Mouse (Mus musculus): ENCODE measurements at regions not wholly inside any gene's neighbourhood (a gene's known extent, or its start where the extent isn't known, plus 50 kb on each side); places are given as distances from the start of the nearest gene placed in this dataset.

DNA sequence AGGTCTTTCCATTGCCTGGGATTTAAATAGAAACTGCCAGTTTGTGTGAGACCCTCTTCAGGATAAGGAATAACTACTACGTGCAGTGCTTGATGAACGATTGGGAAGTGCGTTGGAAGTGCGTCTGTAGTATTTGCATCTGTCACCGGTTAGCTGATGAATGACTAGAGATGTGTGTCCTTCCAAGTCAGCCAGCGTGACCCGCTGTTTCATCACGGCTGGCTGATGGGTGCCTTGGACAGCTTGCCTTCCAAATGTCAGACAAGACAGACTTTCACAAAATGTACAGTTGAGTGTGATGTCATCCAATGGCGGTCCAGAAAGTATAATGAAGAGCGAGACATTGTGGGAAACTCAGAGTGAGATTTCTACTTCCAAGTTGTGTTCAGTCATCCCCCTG lies 93.9 kb downstream of the Kcnrg start:
- no peak overlapping the region for H3K9ac ChIP-seq (replicated peaks; ENCODE audit: low read length)
- WGBS, result 83% methylated on average over 10 of the region's 10 CpGs
- ATAC-seq (ENCODE audit: low FRiP score, low TSS enrichment), result no peak
- no peaks in the 10 kb centered on the region for H3K9me3 ChIP-seq (ENCODE audit: control insufficient read depth, low read length)
- H3K27me3 ChIP-seq (ENCODE audit: control insufficient read depth, insufficient read depth, low read length), result no peaks in the 10 kb centered on the region
- H3K4me2 ChIP-seq (ENCODE audit: low read length), result no peak overlapping the region
- no peak overlapping the region for H3K4me3 ChIP-seq (replicated peaks; ENCODE audit: low read depth, low read length)
- no peaks in the 10 kb centered on the region for H3K36me3 ChIP-seq (ENCODE audit: control insufficient read depth, insufficient read depth, low read length)
- H3K4me1 ChIP-seq (ENCODE audit: control insufficient read depth, insufficient read depth, low read length), result no peaks in the 10 kb centered on the region
- no peak for DNase-seq
- H3K27ac ChIP-seq (replicated peaks; ENCODE audit: low read depth, low read length), result no peak overlapping the region

DNA sequence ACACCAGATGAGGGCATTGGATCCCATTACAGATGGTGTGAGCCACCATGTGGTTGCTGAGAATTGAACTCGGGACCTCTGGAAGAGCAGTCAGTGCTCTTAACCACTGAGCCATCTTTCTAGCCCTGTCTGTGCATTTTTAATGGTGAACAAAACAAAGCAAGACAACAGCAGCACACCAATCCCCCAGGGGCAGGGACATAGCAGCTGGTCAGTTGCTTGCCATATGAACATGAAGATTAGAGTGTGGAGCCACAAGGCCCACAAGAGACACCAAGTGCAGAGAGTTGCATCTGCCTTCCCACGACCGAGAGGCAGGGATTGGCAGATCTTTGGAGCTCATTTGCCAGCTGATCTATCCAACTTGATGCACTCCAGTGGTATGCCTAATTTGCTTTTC lies 96.7 kb downstream of the Kcnrg start:
- no peaks in the 10 kb centered on the region for H3K4me1 ChIP-seq (ENCODE audit: control insufficient read depth, insufficient read depth, low read length)
- no peaks in the 10 kb centered on the region for H3K36me3 ChIP-seq (ENCODE audit: control insufficient read depth, insufficient read depth, low read length)
- no peaks in the 10 kb centered on the region for H3K27me3 ChIP-seq (ENCODE audit: control insufficient read depth, insufficient read depth, low read length)
- ATAC-seq (ENCODE audit: low FRiP score, low TSS enrichment) (no peak), DNase-seq (no peak)
- WGBS, result 66% methylated on average over 3 of the region's 3 CpGs
- H3K4me3 ChIP-seq (replicated peaks; ENCODE audit: low read depth, low read length), result no peak overlapping the region
- no peaks in the 10 kb centered on the region for H3K9me3 ChIP-seq (ENCODE audit: control insufficient read depth, low read length)
- no peak overlapping the region for H3K4me2 ChIP-seq (ENCODE audit: low read length)
- no peak overlapping the region for H3K9ac ChIP-seq (replicated peaks; ENCODE audit: low read length)
- H3K27ac ChIP-seq (replicated peaks; ENCODE audit: low read depth, low read length), result no peak overlapping the region

DNA sequence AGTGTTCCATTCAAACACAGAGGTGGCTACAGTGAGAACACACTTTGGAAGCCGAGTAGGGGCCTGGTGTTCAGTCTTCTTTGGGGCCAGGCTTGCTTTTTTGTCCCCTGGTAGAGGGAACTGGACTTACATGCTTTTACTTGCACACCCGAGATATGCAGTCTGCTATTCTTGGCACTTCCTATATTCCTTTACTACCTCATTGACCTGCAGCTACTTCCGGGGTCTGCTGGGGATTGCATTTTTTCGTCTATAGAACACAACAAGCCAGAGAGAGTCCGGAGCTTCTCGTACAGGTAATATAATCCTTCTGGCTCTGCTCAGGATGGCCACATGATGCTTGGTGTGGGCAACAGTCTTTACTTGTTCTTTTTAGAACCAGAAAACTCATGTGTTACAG lies 99.7 kb downstream of the Kcnrg start:
- H3K4me1 ChIP-seq (ENCODE audit: control insufficient read depth, insufficient read depth, low read length), result no peaks in the 10 kb centered on the region
- WGBS, result 93% methylated on average over 6 of the region's 6 CpGs
- DNase-seq, result no peak
- ATAC-seq (ENCODE audit: low FRiP score, low TSS enrichment), result no peak
- no peak overlapping the region for H3K27ac ChIP-seq (replicated peaks; ENCODE audit: low read depth, low read length)
- H3K27me3 ChIP-seq (ENCODE audit: control insufficient read depth, insufficient read depth, low read length), result no peaks in the 10 kb centered on the region
- H3K4me2 ChIP-seq (ENCODE audit: low read length), result no peak overlapping the region
- no peak overlapping the region for H3K9ac ChIP-seq (replicated peaks; ENCODE audit: low read length)
- no peak overlapping the region for H3K4me3 ChIP-seq (replicated peaks; ENCODE audit: low read depth, low read length)
- no peaks in the 10 kb centered on the region for H3K9me3 ChIP-seq (ENCODE audit: control insufficient read depth, low read length)
- H3K36me3 ChIP-seq (ENCODE audit: control insufficient read depth, insufficient read depth, low read length), result no peaks in the 10 kb centered on the region

DNA sequence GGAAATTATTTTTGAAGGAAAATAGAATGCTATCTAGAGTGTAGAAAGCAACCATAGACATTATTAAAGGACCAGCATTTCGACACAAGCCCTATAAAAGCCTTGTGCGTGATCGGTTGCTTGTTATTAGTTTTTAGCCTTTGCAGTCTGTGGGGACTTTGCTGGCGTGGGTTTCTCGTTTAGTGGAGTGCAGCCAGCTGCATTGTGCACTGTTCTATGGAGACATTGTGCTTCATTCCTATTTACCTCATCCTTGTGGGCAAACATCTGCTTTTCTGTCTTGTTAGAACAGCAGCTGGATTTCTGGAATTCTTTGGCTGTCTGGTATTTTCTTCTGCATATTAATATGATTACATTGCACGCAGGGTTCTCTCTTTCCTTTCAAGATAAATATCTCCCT lies 101.1 kb downstream of the Kcnrg start:
- ATAC-seq (ENCODE audit: low FRiP score, low TSS enrichment), result no peak
- no peak overlapping the region for H3K4me2 ChIP-seq (ENCODE audit: low read length)
- H3K27me3 ChIP-seq (ENCODE audit: control insufficient read depth, insufficient read depth, low read length), result no peaks in the 10 kb centered on the region
- H3K4me1 ChIP-seq (ENCODE audit: control insufficient read depth, insufficient read depth, low read length), result no peaks in the 10 kb centered on the region
- WGBS, result 69% methylated on average over 6 of the region's 6 CpGs
- no peak overlapping the region for H3K27ac ChIP-seq (replicated peaks; ENCODE audit: low read depth, low read length)
- no peak overlapping the region for H3K4me3 ChIP-seq (replicated peaks; ENCODE audit: low read depth, low read length)
- H3K9me3 ChIP-seq (ENCODE audit: control insufficient read depth, low read length), result no peaks in the 10 kb centered on the region
- no peaks in the 10 kb centered on the region for H3K36me3 ChIP-seq (ENCODE audit: control insufficient read depth, insufficient read depth, low read length)
- no peak overlapping the region for H3K9ac ChIP-seq (replicated peaks; ENCODE audit: low read length)
- no peak for DNase-seq

DNA sequence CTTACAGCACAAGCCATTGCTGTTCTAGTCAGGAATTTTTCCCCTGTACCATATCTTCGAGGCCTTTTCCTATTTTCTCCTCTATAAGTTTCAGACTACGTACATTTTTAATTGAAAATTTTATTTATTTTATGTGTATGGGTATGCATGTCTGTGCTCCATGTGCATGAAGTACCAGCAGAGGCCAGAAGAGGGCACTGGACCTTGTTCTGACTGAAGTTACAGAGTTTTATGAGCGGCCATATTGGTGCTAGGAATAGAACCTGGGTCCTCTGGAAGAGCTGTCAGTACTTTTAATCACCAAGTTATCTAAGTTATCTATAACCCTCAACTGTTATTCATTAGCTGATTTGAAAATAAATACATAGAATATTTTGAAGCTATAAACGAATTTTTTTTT lies 108.5 kb downstream of the Kcnrg start:
- 95% methylated on average over 4 of the region's 4 CpGs for WGBS
- no peaks in the 10 kb centered on the region for H3K4me1 ChIP-seq (ENCODE audit: control insufficient read depth, insufficient read depth, low read length)
- H3K36me3 ChIP-seq (ENCODE audit: control insufficient read depth, insufficient read depth, low read length), result no peaks in the 10 kb centered on the region
- H3K9ac ChIP-seq (replicated peaks; ENCODE audit: low read length), result no peak overlapping the region
- no peak for DNase-seq
- no peak overlapping the region for H3K27ac ChIP-seq (replicated peaks; ENCODE audit: low read depth, low read length)
- no peaks in the 10 kb centered on the region for H3K27me3 ChIP-seq (ENCODE audit: control insufficient read depth, insufficient read depth, low read length)
- no peak for ATAC-seq (ENCODE audit: low FRiP score, low TSS enrichment)
- peaks cover 5% of the 10 kb centered on the region for H3K9me3 ChIP-seq (ENCODE audit: control insufficient read depth, low read length)
- H3K4me3 ChIP-seq (replicated peaks; ENCODE audit: low read depth, low read length), result no peak overlapping the region
- no peak overlapping the region for H3K4me2 ChIP-seq (ENCODE audit: low read length)

DNA sequence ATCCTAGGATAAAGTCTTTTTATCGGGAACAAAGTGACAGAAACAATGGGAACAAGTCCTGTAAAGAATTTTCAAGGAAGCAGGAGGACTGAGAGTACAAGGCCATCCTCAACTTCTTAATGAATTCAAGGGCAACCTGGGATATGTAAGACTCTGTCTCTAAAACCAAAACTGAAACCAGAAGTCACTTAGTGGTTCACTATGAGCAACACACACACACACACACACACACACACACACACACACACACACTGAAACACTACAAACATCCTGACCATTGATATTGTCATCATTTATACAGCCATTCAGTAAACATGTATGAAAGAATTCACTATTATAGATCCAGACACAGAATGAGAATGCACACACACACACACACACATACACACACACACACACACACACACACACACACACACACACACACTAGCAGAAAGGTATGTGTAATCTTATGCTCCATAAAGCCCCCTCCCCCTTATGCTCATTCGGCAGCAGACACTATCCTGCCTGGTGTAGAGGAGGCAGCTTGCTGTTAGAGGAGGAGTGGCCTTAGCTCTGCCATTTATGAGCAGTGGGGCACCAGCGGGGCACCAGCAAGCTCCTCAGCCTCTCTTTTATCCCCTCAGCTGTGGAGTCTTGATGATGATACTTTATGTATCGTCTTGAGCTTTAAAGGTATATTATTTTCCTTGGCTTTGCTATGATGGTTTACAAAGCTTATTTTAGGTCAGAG lies 111.3 kb downstream of the Kcnrg start:
- no peak overlapping the region for H3K27ac ChIP-seq (replicated peaks; ENCODE audit: low read depth, low read length)
- no peaks in the 10 kb centered on the region for H3K4me1 ChIP-seq (ENCODE audit: control insufficient read depth, insufficient read depth, low read length)
- H3K9me3 ChIP-seq (ENCODE audit: control insufficient read depth, low read length), result peaks cover 5% of the 10 kb centered on the region
- no peak for ATAC-seq (ENCODE audit: low FRiP score, low TSS enrichment)
- no peaks in the 10 kb centered on the region for H3K36me3 ChIP-seq (ENCODE audit: control insufficient read depth, insufficient read depth, low read length)
- H3K4me2 ChIP-seq (ENCODE audit: low read length), result no peak overlapping the region
- no peak overlapping the region for H3K4me3 ChIP-seq (replicated peaks; ENCODE audit: low read depth, low read length)
- no peaks in the 10 kb centered on the region for H3K27me3 ChIP-seq (ENCODE audit: control insufficient read depth, insufficient read depth, low read length)
- no peak overlapping the region for H3K9ac ChIP-seq (replicated peaks; ENCODE audit: low read length)
- 45% methylated on average over 4 of the region's 4 CpGs for WGBS
- no peak for DNase-seq

DNA sequence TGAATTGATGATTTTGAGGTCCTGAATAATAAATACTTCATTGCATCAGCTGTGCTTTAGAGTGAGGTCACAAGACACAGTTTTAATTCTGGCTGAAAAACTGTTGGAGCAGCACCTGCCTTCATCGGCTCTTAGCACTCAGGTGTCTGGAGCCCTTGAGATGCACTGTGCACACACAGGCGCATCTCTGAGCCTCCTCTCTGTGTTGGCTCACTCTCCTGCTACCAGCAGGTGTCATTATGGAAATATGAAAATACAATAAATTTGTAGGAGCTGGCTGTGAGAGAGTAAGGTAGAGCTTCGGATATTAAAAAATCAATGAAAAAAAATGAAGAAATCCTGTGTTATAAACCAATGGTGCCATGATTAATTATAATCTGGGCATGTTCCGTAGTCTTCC lies 114.0 kb downstream of the Kcnrg start:
- H3K4me2 ChIP-seq (ENCODE audit: low read length), result no peak overlapping the region
- H3K9ac ChIP-seq (replicated peaks; ENCODE audit: low read length), result no peak overlapping the region
- no peaks in the 10 kb centered on the region for H3K36me3 ChIP-seq (ENCODE audit: control insufficient read depth, insufficient read depth, low read length)
- no peak overlapping the region for H3K4me3 ChIP-seq (replicated peaks; ENCODE audit: low read depth, low read length)
- DNase-seq, result no peak
- peaks cover 2% of the 10 kb centered on the region for H3K9me3 ChIP-seq (ENCODE audit: control insufficient read depth, low read length)
- H3K27ac ChIP-seq (replicated peaks; ENCODE audit: low read depth, low read length), result no peak overlapping the region
- no peaks in the 10 kb centered on the region for H3K27me3 ChIP-seq (ENCODE audit: control insufficient read depth, insufficient read depth, low read length)
- 90% methylated on average over 4 of the region's 4 CpGs for WGBS
- ATAC-seq (ENCODE audit: low FRiP score, low TSS enrichment), result no peak
- no peaks in the 10 kb centered on the region for H3K4me1 ChIP-seq (ENCODE audit: control insufficient read depth, insufficient read depth, low read length)

DNA sequence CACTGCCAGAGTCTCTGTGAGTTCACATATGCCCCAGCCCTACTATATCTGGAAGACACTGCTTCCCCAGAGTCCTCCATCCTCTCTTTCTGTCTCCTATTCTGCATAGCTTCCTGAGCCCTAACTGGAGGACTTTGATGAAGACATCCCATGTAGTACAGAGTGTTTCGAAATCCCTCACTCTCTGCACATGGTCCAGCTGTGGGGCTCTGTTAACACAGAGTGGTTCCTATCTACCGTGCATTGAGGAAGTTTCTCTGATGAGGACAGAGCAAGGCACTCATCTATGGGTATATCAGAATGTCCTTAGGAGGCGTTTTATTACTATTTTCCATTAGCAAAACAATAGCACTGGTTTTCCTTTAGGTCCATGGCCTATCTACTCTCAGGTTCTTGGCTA lies 117.7 kb downstream of the Kcnrg start:
- Histone ChIP-seq H3K4me1 (ENCODE audit: control insufficient read depth, insufficient read depth, low read length) (no peaks in the 10 kb centered on the region), H3K27me3 (ENCODE audit: control insufficient read depth, insufficient read depth, low read length) (no peaks in the 10 kb centered on the region), H3K9ac (replicated peaks; ENCODE audit: low read length) (no peak overlapping the region), H3K9me3 (ENCODE audit: control insufficient read depth, low read length) (no peaks in the 10 kb centered on the region), H3K4me3 (replicated peaks; ENCODE audit: low read depth, low read length) (no peak overlapping the region), H3K36me3 (ENCODE audit: control insufficient read depth, insufficient read depth, low read length) (no peaks in the 10 kb centered on the region), H3K4me2 (ENCODE audit: low read length) (no peak overlapping the region), H3K27ac (replicated peaks; ENCODE audit: low read depth, low read length) (no peak overlapping the region)
- WGBS, result 86% methylated on average over 3 of the region's 3 CpGs
- no peak for ATAC-seq (ENCODE audit: low FRiP score, low TSS enrichment)
- no peak for DNase-seq

DNA sequence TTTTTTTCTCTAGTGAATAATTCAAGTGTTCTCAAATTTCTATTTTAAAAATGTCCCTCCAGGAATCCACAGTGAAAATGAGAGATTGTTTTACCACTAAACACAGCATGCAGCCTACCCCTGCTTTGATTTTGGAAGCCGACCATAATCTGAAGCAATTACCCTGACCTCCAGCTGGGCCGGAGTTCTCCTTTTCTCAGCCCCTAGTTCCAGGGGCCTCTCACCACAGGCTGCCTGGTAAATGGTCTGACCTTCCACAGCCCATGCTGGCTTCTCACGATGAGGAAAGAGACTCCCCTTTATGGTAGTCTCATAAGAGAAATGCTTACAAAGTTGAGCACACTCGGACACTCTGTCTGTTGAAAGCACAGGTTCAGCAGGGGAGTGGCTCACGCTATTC lies 121.3 kb downstream of the Kcnrg start:
- no peaks in the 10 kb centered on the region for H3K36me3 ChIP-seq (ENCODE audit: control insufficient read depth, insufficient read depth, low read length)
- DNase-seq (no peak), ATAC-seq (ENCODE audit: low FRiP score, low TSS enrichment) (no peak)
- H3K4me3 ChIP-seq (replicated peaks; ENCODE audit: low read depth, low read length), result no peak overlapping the region
- H3K9me3 ChIP-seq (ENCODE audit: control insufficient read depth, low read length), result no peaks in the 10 kb centered on the region
- H3K27ac ChIP-seq (replicated peaks; ENCODE audit: low read depth, low read length), result no peak overlapping the region
- WGBS, result 40% methylated on average over 5 of the region's 5 CpGs
- no peaks in the 10 kb centered on the region for H3K27me3 ChIP-seq (ENCODE audit: control insufficient read depth, insufficient read depth, low read length)
- no peak overlapping the region for H3K4me2 ChIP-seq (ENCODE audit: low read length)
- no peak overlapping the region for H3K9ac ChIP-seq (replicated peaks; ENCODE audit: low read length)
- no peaks in the 10 kb centered on the region for H3K4me1 ChIP-seq (ENCODE audit: control insufficient read depth, insufficient read depth, low read length)
